Mouse (Mus musculus) kidney, postnatal 4 days (tissue): ENCODE data around the gene Ubash3b.

Source experiments
- DNase-seq, 2 experiments: peaks; one replicate each; pipeline ENCODE4 v3.0.0; 2021; ENCODE audit warnings: mixed read lengths in 2 of 2

The Ubash3b gene

DNA sequence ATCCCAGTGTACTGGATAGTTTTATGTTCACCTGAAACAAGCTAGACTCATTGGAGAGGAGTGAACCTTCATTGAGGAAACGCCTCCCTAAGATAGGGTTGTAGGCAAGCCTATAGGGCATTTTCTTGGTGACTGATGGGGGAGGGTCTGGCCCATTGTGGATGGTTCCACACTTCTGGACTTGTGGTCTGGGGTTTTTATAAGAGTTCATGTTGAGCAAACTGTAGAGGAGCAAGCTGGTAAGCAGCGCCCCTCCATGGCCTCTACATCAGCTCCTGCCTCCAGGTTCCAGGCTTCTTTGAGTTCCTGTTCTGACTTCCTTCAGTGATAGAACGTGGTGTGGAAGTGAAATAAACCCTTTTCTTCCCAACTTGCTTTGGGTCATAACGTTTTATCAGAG is 866 bp upstream of the Ubash3b start:
- DNase-seq, result no peak

- no peak for DNase-seq
These were observed 841 bp downstream of the Ubash3b start for GRCm38 (mm10) chr9:41160536-41161176.

- no peak for DNase-seq
These were observed 2.3 kb downstream of the Ubash3b start for GRCm38 (mm10) chr9:41159223-41159622.

DNA sequence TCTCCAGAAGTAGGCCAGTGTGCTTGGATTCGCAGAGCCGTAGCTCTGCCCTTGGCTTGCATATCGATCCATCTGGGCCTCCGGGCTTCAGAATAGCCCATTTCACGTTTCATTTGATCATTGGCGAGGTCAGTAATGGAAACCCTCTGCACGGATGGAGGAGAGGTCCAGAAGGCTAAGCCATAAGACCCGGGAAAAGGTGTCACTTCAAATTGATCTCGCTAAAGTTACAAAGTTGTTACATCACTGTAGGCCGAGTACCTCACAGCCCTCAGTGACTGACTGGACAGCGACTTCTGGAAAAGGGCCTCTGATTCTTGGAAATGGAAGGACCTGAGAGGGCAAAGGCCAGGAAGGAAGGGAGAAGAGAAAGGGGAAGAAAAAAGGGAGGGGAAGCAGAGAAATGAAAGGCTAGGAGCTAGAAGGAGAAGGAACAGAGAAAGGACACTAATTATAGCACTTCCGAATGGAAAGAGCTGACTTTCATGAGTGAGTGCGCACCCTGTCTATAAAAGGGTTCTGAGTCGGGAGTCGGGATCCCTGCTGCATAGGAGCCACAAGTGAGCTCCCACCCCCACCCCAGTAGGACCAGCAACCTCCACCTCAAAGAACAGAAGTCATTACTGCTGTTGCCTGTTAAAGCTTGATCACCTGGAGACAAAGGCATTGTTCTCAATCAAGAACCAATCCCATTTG is 3.5 kb downstream of the Ubash3b start:
- no peak for DNase-seq

GRCm38 (mm10) chr9:41157020-41157871 is 4.3 kb downstream of the Ubash3b start:
- DNase-seq, result peak; percentile 79 to 89

DNA sequence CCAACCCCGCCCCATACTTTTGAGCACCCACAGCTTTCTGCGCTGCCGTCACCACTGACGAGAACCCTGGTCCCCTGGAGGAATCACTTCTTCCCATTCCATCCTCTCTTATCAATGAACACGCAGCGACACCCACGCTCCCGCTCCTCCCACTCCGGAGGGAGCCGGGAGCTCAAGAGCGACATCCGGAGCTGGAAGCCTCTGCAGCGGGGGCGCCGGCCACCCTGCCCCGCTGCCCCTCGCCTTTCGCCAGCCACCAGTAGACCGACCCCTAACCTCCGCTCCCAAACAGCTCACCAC is 4.8 kb downstream of the Ubash3b start:
- DNase-seq, result peak in 1 of 2 experiments; percentile 52

DNA sequence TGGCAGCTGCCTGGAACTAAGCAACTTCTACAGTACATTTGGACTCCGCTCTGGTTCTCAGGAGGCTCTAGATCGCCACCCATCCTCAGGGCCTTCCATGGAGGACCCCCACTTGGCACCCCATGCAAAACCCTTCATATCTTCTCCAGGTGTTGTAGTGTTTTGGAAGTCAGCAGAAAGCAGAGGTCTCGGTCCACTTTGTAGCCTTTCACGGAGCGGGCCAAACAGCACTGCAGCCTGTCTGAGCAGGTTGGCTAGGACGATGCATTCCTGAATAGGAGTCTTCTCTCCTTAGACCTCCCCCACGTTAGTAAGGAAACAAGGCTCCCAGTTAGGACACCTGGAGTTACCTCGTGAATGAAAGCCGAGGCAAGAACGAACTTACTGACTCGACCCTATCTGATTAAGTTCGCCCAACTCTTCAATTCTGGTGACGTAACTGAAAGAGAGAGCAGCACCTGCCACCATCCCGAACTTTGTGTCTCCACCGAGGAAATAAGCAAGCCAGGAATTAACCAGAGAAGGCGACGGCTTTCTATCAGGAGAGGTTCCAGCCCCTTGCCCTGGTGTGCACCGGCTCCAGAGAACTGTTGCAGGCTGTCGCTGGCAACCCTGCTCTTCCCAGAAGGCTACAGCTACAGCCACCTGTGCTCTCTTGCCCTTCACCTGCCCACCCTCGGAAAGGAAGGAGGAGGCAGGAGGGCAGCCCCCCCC is 5.3 kb downstream of the Ubash3b start:
- peak in 1 of 2 experiments; percentile 11 for DNase-seq

DNA sequence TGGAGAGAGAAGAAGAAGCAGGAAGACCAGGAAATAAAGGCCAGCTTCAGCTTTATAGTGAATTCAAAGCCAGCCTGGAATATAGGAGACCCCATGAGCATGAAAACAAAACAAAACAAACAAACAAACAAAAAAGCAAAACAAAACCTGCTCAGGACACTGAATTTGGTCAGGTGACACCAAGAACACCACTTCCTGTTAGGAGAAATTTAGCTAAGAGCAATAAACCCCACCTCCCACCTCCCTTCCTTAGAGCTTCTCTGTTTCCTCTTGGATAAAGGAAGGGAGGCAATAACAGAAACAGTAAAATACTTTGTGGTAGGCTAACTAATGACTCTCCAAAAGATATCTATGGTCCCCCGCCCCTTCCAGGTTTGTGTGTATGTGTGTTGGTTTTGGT is 7.5 kb downstream of the Ubash3b start:
- no peak for DNase-seq

DNA sequence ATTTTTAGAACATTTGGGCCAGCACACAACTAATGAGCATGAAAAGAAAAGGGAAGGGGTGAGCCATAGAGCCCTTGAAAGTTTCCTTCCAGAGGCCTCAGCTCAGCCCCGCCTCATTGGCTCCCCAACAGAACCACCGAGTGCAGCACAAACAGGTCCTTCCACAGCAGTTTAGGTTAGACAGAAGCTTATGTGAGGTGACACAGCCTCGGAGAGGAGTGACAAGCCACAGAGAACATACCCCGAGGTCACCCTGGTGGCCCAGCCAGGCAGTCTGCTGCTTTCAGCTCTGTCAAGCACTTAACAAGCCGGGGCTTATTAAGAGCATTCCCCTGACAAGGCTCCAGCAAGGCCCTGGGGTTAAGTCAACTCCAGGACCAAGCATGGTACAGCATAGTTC is 8.4 kb downstream of the Ubash3b start:
- DNase-seq, result peak; percentile 37 to 55

GRCm38 (mm10) chr9:41151491-41151890 is 10.0 kb downstream of the Ubash3b start:
- peak; percentile 59 to 74 for DNase-seq

DNA sequence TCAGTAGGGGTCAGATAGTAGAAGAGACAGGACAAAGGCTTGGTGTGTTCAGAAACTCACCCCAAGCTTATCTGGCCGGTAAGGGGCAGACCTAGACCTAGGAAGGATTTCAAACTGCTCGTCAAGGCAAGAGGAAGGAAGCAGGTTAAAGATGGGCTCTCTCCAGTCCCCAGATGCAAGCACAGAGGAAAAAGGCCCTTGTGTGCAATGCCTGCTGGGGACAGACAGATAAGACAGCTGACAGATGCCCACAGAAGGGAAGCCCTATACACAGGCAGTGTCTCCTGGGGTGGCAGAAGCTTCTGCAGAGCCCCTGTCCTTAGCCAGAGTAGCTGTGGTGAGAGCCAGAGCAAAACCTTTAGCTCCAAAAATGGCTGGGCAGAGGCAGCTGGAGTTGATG is 11.6 kb downstream of the Ubash3b start:
- DNase-seq, result no peak

DNA sequence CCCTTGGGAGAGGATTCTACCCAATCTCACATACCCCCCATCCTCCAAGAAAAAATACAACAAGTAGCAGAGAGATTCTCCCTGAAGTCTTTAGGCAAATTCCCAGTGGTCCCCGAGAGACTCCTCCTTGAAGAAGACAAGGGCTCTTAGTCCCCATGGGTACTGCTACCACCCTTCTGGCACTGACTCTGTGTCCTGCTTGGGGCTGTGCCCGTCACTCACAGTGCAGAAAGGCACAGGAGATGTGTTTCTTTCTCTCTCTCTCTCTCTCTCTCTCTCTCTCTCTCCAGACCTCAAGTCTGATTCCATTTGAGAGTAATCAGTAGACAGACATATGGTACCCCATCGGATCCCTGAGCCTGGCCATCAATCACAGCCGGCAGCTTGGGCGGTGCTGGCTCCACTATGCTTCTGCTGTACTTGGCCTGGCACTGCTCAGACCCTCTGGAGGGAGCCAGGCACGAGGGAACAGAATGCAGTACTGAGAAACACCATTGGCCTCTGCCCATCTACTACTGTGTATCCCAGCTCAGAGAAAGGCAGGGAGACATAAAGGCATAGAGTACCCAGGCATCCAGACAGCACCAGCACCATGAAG is 12.3 kb downstream of the Ubash3b start:
- DNase-seq, result no peak

DNA sequence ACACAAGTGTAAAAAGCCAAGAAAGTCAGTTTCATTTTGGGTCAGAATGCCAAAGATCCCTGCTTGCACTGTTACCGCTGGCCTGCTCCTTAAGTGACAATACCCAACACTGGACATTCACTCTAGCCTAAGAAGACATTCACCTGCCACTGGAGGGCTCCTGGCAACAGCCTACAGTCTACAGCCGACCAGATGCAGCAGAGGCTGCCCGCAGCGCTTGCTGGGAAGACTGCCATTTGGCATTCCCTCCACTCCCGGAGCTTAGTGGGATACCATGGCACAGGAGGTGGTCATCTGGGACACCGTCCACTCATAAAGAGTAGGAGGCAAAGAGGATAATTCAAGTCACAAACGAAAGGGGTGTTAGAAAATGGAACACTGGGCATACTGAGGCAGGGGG is 12.9 kb downstream of the Ubash3b start:
- no peak for DNase-seq

- peak in 1 of 2 experiments; percentile 50 for DNase-seq
These were observed 14.2 kb downstream of the Ubash3b start for GRCm38 (mm10) chr9:41147203-41147842.

DNA sequence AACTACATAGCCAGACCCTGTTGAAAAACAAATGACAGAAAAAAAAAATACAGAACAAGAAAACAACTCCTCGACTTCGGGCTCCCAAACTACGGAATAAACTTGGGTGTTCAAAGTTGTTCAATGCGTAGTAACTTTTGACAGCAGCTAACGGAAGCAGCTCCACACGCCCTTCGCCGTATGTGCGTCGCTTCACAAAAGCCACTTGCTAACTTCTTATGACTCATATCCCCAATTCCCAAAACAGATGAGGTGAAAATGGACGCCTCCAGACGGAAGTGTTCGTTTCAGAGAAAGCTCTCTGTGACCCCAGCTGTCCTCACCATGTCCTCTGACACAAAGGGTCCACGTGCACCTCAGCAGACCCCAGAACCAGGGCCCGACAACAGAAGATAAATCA is 17.7 kb downstream of the Ubash3b start:
- no peak for DNase-seq

- no peak for DNase-seq
These were observed 18.4 kb downstream of the Ubash3b start for GRCm38 (mm10) chr9:41143115-41143514.

GRCm38 (mm10) chr9:41141026-41141425 is 20.5 kb downstream of the Ubash3b start:
- no peak for DNase-seq

GRCm38 (mm10) chr9:41138987-41139808 is 22.3 kb downstream of the Ubash3b start:
- no peak for DNase-seq

- peak in 1 of 2 experiments; percentile 28 for DNase-seq
These were observed 24.6 kb downstream of the Ubash3b start for GRCm38 (mm10) chr9:41136691-41137467.

GRCm38 (mm10) chr9:41136273-41136672 is 25.2 kb downstream of the Ubash3b start:
- DNase-seq, result no peak
